Mouse (Mus musculus) bone marrow, adult 2 months (tissue): Measurements from ENCODE around the gene Ccdc40.

Source experiments
- CTCF ChIP-seq: fragments of 200-500 bp; IDR thresholded peaks from 2 replicates; pipeline ENCODE4 v1.5.1; 2011; ENCODE audit warnings: low read length, control low read depth; ENCODE audit not compliant: control insufficient read depth, insufficient read depth
- POLR2A ChIP-seq: fragments of 200-500 bp; IDR thresholded peaks from 2 replicates; pipeline ENCODE4 v1.6.1; 2011; ENCODE audit warnings: low read depth, mild to moderate bottlenecking, control low read depth, low read length, borderline replicate concordance; ENCODE audit not compliant: control insufficient read depth

GRCm38 (mm10) chr11:119219816-119220465 is 8.4 kb upstream of the Ccdc40 start:
- no peak for TF ChIP-seq CTCF
- TF ChIP-seq POLR2A, result no peak
